8 mouse cellular contexts compared by ENCODE assay signal in the genomic region with DNA sequence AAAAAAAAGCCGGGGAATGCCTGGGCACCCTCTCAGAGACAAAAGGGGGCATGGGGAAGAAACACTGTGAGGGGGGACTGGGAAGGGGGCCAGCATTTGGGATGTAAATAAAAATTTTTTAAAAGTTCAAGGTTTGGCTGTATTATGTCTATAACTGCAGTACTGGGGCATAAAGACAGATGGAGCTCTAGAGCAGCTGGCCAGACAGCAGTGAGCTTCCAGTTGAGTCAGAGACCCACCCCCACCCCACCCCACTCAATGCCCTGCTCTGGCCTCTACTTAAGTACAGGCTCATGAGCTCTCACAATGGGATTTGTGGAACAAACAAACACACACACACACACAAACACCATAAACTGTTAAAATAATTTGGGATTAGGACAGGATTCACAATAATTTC. TPM values are rescaled to one million over a fixed set of nuclear protein-coding genes. Genes with fewer than 3 reads are reported as not detected.
DNase-seq lines count a peak whose midpoint lies in the region; ATAC-seq and TF ChIP-seq lines count a peak whose summit lies in the region.

No protein-coding gene starts in this region.

- 54% methylated on average over 1 of the region's 1 CpGs for WGBS in forebrain, postnatal 0 days
- 55% methylated on average over 1 of the region's 1 CpGs for WGBS in forebrain, embryonic 13.5 days

- no peaks in the 10 kb centered on the region for H3K27me3 ChIP-seq in forebrain, postnatal 0 days (ENCODE audit: insufficient read depth, low read length)
- H3K27me3 ChIP-seq in forebrain, embryonic 13.5 days, result 0 out of 2 replicates have a peak, but pooled peaks cover 5% of the 10 kb centered on the region

- no peaks in the 10 kb centered on the region for H3K36me3 ChIP-seq in forebrain, postnatal 0 days (ENCODE audit: insufficient read depth)
- no peaks in the 10 kb centered on the region for H3K36me3 ChIP-seq in forebrain, embryonic 13.5 days (ENCODE audit: poor library complexity, severe bottlenecking)

- H3K4me1 ChIP-seq in forebrain, postnatal 0 days (ENCODE audit: insufficient read depth), result 0 out of 2 replicates have a peak, but pooled peaks cover 3% of the 10 kb centered on the region
- no peaks in the 10 kb centered on the region for H3K4me1 ChIP-seq in forebrain, embryonic 13.5 days

- TF ChIP-seq CTCF in forebrain, postnatal 0 days (IDR thresholded peaks at IDR 0.05; ENCODE audit: low read depth), result peak; percentile 63

- no peaks in the 10 kb centered on the region for H3K9me3 ChIP-seq in forebrain, postnatal 0 days (ENCODE audit: low read length)
- H3K9me3 ChIP-seq in forebrain, embryonic 13.5 days (replicated peaks), result no peaks in the 10 kb centered on the region

- no peak for ATAC-seq in forebrain, postnatal 0 days
- no peak for ATAC-seq in forebrain, embryonic 13.5 days
- ATAC-seq in neutrophil, adult 5-6 weeks (ENCODE audit: extremely low read depth, insufficient number of reproducible peaks, low FRiP score, poor library complexity, severe bottlenecking), result peak; percentile 37; the same call in 1 of the 2 replicates

- H3K27ac ChIP-seq in forebrain, postnatal 0 days (ENCODE audit: low read depth, low read length), result no peak overlapping the region
- no peak overlapping the region for H3K27ac ChIP-seq in forebrain, embryonic 13.5 days

- no peak overlapping the region for H3K4me3 ChIP-seq in forebrain, postnatal 0 days (ENCODE audit: low read depth, low read length)
- H3K4me3 ChIP-seq in forebrain, embryonic 13.5 days, result no peak overlapping the region

- H3K4me2 ChIP-seq in forebrain, postnatal 0 days (ENCODE audit: low read depth), result no peak overlapping the region
- no peak overlapping the region for H3K4me2 ChIP-seq in forebrain, embryonic 13.5 days

- H3K9ac ChIP-seq in forebrain, postnatal 0 days, result no peak overlapping the region
- H3K9ac ChIP-seq in forebrain, embryonic 13.5 days, result no peak overlapping the region

- no peak for DNase-seq in forebrain, postnatal 0 days
- DNase-seq in urinary bladder, postnatal 25 days (ENCODE audit: low spot score), result peak; percentile 32
- no peak for DNase-seq in urinary bladder, postnatal 4 days (ENCODE audit: low spot score in 2 of 2)
- peak; percentile 61 for DNase-seq in kidney, postnatal 10 days
- no peak for DNase-seq in right cerebral cortex, postnatal 4 days
- no peak for DNase-seq in frontal cortex, postnatal 36 days (ENCODE audit: low spot score in 2 of 2)

RNA-seq across cellular contexts. Expression of gene Top1, which starts 43.9 kb away (rescaled TPM):
- total RNA-seq in forebrain, postnatal 0 days (2014; rRNA removed), result 42.5 and 56.7 TPM in 2 replicates
- polyA plus RNA-seq in forebrain, postnatal 0 days (2015; fragmentation: Nextera tagmentation; extraction: Ambion mirVana), result 35.4 and 46.1 TPM in 2 replicates
- polyA plus RNA-seq in forebrain, embryonic 13.5 days (2015; fragmentation: Nextera tagmentation; extraction: Ambion mirVana), result 126 and 149 TPM in 2 replicates
- total RNA-seq in neutrophil, adult 5-6 weeks (2017), result 121 and 127 TPM in 2 replicates

Comparison
In these comparisons a context has a peak if more than half of its experiments do, and no peak if none do; other contexts are left out.
1. DNase-seq: peak in urinary bladder, postnatal 25 days (single experiment) and kidney, postnatal 10 days (single experiment); none in forebrain, postnatal 0 days (single experiment), urinary bladder, postnatal 4 days (0 of 2), right cerebral cortex, postnatal 4 days (single experiment) and frontal cortex, postnatal 36 days (0 of 2).